Mouse (Mus musculus) common myeloid progenitor, adult 5-6 weeks (primary cell): ENCODE results near the gene Ap3b1. TPM values are rescaled to one million over a fixed set of nuclear protein-coding genes. Genes with fewer than 3 reads are reported as not detected.

Source experiments
- ATAC-seq: replicated peaks from 2 replicates; pipeline ENCODE4 v1.8.0; 2016; ENCODE audit warnings: low read depth, mild to moderate bottlenecking, moderate TSS enrichment, inconsistent platforms; ENCODE audit not compliant: poor library complexity, severe bottlenecking
- total RNA-seq: library from RNA; stranded (forward); fragments of 200-1000, 187-1606 nt; gene quantifications from 2 replicates; pipeline ENCODE4 v1.2.3, GENCODE M21; 2017

The Ap3b1 gene
- total RNA-seq, 1 experiment from 2014 or later: 133 TPM

DNA sequence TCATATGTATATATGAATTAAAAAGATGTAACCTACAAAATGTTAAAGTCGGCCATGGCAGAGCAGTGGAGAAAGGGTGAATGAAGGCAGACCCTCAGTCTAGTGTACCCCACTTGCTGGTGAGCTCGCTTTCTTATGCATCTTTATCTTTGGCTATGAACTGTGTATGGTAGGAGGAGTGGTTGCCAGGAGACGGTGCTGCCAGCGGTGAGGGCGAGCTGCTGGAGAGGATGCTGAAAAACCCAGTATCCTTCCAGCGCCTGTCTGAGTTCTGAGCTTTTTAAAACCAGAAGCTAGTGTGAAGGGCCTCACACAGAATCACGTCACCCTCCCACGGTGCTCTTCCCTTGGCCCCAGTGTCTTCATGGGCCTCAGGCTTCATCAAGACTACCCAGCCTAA is 214.6 kb downstream of the Ap3b1 start:
- ATAC-seq: no peak

DNA sequence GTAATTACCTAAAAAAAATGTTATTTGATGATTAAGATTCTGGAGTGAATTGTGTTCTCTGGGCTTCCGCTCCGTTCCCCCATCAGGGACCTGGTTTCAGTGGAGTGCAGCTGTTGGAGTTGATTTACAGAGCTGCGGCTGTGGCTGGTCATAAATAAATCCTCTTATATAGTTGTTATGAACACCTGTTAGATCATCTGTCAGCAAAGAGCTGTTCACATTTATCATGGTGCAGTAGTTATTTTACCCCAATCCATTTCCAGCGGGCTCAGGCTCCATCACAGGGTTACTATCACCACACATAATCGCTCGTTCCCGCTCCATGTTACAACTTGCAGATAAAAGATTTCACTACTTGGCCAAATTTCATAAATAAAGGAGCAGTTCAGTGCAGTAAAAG is 215.1 kb downstream of the Ap3b1 start:
- ATAC-seq: no peak

DNA sequence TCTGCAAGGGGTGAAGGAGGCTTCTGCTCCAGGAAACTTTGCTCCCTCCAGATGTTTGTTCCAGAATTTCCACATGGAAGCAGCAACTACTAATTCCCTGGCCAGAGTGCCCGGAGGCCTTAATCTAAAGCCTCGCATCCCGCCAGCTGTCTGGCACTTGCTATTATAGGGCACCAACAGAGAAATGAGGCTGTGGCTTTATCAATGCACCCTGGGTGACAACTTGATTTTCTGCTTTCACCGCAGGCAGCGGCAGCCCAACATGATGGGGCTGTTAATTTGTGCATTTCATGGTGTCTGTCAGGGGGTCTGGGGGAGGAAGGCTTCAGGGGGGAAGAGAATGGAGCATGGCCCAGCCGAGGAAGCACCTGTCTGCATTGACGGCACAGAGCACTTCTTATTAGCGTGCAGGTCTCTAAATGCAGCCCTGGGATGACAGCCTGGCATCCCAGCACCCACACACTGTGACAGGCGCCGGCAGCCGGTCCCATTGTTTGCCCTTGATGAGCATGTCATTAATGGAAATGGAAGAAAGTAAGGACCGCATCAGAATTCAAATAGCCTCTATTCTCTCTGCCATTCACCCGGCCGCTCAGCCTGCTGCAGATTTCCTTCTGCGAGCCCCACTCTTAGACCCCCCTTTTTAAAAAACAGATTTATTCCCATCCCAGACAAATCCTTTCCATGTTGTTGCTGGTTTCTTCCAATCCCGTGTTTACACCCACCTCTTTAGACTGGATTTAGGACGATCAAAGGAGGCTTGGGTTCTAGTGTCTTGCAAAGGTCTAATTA is 217.0 kb downstream of the Ap3b1 start:
- no peak for ATAC-seq

DNA sequence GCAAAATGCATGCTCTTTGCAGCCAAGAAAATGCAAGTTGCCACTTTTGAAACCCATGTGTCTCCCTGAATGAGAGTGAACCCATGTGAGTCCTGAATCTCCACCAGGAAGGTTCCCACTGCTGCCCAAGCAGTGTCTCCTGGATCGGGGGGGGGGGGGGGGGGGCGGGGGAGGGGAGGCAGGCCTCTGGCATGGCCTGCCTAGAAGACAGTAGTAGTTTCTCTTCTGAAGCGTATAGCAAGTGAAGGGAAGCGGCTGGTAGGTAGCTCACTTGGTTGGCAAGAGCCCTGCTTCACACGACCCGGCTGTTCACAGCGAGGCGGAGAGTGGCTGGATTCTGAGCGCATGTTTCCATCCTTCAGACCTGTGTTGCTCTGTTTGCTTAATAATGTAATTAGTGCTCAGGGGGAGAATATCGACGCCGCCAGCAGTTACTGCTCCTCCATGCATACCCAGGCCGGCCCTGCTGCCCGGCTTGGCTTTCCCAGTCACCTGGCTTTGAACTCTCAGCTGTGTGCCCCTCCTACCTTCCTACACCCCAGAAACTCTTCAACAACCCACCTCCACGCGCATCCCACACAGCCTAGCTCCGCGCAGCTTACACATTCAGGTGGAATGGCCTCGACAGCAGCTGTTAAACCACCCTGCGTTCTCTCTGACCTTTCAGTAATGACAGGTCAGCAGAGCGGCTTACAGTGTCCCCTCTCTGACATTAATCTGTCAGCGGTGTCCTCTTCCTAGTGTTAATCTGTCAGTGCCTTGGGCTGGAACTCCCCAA is 217.8 kb downstream of the Ap3b1 start:
- ATAC-seq: no peak

DNA sequence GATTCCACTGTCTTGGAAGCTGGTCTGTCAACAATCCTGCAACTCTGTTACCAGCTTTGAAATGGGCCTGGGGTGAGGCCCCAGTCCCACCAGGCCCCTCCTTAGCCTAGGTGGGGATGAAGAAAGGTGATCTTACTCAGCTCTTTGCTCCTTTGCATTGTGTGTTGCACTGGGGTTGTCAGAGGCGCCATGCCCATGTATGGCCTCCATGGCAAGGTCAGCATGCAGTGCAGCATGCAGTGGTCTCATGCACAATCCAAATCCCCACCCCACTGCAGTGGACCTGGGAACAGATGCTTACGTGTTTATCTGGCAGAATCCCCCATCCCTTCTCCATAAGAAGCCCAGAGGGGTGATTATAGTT is 218.4 kb downstream of the Ap3b1 start:
- ATAC-seq: no peak

DNA sequence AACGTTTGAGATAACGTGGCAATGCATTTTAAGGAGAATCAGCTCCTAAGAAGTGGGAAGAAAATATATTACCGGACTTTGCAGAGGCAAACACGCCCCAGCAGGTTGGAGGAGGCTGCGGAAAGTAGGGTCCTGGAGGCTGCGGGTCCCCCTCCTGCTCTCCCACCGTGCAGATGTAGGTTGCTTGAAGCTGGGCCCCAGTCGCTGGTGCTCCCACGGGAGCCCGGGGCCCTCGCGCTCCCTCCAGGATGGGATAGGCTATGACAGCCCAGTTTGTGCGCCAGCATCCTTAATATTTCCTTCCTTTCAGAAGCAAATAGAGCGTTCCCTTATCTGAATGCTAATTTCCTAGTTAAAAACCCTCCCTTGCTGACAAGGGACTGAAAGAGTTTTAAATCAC is 236.5 kb downstream of the Ap3b1 start:
- 0 out of 2 replicates have a peak, but pooled peaks have one; percentile 20 for ATAC-seq

DNA sequence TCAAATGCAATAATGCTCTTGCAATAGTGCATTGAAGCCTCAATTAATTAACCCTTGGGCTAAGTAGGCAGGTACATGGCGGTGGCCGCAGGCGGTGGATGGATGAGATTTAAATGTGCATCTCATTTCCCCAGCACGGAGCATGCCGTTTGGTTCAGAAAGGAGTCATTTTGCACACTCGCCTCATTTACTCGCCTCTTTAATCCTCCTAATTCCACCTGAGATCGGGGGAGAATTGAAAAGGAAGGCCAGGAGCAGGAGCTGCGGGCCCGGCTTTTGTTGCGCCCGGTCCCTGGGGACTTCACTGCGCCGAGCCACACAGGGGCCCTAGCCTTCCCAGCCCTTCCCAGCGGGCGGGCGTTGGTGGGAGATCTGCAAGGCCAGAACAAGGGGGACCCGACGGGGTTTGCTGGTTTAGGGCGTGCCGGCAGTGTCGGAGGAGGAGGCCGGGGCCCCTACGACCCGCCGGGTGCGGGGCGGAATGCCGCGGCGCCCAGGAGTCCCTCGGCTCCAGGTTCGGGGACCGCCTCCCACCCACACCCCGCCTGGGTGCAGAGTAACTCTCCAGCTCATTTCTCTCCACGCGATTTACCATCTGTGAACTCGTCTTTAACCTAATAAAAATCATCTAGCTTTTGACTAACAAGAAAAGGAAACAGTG is 237.1 kb downstream of the Ap3b1 start:
- 0 out of 2 replicates have a peak, but pooled peaks have one; percentile 15 for ATAC-seq

DNA sequence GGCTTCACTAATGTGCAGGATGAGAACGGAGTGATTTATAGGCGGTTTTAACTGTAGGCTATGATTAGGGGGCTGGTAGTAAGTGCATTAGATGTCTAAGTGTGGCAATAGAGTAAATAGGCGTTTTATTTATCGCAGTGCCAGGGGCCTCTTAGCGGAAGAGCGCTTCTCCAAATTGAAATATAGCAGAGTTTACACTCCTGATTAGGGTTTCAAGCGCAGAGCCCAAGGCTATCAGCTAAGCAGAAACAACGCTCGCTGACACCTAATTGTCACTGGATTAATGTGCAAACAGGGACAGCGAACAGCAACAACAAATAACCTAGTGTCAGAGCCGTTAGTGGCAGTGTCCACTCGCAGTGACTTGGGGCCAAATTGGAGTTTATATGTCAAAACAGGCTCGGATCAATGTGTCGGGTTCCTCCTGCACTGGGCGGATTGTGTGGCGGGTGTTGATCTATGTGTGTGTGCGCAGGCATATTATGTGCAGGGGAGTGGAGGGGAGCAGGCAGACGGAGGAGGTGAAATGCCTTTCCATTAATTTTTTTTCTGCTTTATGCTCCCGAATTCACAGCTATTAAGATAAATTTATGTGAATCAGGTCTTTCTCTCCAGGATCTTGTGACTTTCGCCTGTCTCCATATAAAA is 237.8 kb downstream of the Ap3b1 start:
- peak; percentile 56; the same call in 1 of the 2 replicates for ATAC-seq

DNA sequence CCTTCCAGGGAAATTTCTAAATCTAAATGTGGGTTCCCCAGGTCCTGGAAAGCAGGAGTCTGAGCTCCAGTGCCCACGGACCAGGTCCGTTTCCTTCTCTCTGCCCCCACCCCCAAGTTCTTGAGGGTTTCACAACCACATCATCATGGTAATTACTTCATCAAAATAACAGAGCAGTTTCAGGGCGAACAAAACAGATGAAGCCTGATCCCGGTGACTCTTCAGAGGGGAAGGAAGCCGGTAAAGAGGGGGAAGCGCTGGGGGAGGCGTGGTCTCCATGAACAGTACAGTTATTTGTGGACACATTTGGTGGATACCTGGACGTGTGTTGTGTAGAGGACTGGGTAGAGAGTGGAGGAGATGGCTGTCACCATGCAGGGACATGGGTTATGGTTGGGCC is 241.0 kb downstream of the Ap3b1 start:
- ATAC-seq: no peak

DNA sequence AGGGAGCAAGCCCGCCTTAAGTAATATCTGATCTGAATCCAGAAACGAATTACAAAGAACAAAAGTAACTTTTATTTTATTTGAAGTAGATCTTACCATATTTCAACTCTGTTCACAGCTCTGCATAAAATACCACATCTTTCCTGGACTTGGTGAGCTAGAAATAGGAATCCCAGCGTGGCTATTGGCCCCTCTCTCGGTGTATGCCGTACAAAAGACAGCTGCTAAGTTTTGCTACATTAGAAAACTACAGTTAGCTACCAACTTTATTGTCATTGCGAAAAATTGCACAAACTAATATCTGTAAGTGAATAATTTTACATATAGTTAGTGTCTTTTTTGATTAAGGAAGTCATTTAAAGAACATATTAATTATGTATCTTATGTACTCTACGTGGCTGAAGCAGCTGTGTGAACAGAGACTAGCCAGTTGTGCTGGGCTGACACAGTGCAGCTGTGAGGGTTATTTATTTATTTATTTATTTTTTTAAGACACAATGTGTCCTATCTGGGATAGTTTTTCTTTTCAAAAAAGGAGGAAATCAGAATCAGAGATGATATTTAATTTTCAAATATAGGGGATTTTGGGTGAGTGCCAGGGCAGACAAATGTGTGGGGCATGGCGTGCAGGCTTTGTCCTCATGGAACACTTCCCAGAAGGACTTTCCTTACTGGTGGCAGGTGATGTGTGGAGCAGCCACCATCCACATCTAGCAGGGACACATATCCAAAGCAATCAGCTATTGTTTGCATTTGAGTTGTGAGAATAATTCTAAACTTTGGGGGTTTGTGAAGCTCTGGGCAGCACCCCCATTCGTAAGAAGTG is 248.5 kb downstream of the Ap3b1 start:
- no peak for ATAC-seq

DNA sequence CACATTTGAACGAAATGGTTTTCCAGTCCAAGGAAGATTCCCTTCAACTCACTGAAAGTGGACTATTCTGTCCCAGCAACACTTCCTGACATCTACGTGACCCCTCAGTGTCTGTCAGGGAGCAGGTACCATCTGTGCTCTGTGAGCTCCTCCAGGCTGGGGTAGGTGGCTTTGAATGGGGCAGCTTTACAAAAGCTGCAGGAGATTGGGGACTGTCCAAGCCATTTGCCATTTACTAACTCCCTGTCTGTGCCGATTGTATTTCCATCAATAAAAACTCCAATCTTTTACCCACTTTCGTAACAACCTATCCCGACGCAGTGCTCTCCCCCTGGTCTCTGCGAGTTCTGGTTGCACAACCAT is 249.1 kb downstream of the Ap3b1 start:
- ATAC-seq: no peak

DNA sequence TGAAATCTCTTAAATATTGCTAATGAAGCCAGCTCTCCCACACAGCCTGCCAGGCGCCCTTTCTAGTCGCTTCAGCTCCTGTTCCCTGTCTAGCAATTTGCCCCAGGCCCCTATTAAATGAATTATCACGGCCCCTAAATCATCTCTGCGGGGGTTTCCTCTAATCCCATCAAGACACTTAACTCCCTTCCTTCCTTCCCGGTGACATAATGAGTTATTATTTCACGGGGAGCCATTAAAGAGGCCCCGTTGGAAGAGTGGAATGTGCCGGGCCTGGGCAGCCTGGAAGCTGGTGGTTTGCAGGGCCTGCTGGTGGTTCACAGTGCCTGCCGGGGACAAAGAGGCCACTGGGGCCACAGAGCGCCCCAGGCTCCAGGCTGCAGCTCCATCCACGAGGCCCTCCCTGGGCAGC is 249.7 kb downstream of the Ap3b1 start:
- ATAC-seq: no peak

DNA sequence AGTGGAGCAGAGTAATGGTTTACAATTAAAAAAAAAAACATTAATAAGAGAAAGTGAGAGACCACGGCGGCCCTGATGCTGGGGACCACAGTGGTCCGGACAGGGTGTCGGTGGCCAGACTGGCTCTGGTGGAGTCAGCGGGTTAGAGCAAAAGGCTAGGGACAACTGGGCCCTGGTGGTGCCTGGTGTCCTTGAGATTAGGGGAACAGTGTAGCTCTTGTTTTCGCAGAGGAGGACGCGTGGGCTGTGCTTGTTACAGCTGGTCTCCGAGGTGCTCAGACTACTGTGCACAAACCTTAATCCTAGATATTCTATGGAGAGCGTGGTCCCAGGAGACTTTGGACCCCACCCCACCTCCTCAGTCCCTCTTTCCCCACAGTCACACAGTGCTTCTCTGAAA is 250.2 kb downstream of the Ap3b1 start:
- no peak for ATAC-seq

Other genes with a start within 250 kb of the Ap3b1 start
- 8.9 and 12.9 TPM in 2 replicates for gene Scamp1, start 73.1 kb upstream of the Ap3b1 start, total RNA-seq